Mouse (Mus musculus): Measurements from ENCODE around the gene Ndufs7.
A peak's percentile ranks its signal among the peaks of the same experiment; 100 is the strongest.
"Not testable (repeated sequence)": the region's sequence is repeated elsewhere in the genome, so short reads cannot be mapped to it uniquely, and the experiment has no call there.

The Ndufs7 gene

GRCm38 (mm10) chr10:80248971-80249640 is at the start of gene Ndufs7:
Ndufs7 (plus strand) TSS chr10:80249121.
- peak; percentile 96 for DNase-seq

- peak; percentile 91 for DNase-seq
Observed at GRCm38 (mm10) chr10:80199440-80200008, 49.4 kb upstream of the Ndufs7 start.

- DNase-seq = no peak
Observed at GRCm38 (mm10) chr10:80200485-80200884, 48.4 kb upstream of the Ndufs7 start.

DNA sequence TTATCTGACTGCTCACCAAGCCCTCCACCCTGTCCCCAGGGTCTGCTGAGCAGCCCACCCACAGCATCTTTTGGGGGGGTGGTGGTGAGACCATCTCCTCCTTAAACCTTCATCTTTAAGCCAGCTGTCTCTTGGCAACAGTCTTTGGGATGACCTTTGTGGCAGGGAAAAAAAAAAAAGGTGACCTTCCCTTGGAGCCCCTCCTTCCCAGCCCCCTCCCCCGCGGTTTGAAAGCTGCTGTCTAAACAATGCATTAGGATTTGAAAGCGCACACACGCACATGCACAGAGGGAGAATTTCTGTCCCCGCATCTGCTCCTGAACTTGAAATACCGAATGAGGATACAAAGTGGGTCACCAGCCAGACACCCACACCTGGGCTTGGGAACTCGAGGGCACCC is 44.9 kb upstream of the Ndufs7 start:
- DNase-seq = no peak

DNA sequence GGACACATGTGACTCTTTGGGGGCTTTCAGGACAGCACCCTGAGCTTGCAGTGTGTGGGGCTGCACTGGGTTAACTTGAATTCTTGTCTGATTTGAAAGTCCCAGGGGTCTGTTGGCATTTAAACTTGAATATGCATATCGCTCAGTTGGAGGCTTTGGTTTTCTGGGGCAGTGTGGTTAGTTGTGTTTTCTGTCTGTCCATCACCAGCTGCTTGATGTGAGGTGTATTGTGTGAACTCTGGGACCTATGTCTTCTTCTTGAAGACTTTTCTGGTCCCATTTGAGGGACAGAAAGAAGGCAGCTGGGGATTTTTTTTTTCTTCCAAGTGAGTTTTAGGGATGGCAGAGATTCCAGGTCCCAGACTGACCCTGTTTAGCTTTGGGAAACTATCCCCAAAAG is 41.7 kb upstream of the Ndufs7 start:
- DNase-seq = no peak

- DNase-seq = no peak
Observed at GRCm38 (mm10) chr10:80207676-80208075, 41.2 kb upstream of the Ndufs7 start.

GRCm38 (mm10) chr10:80208248-80208647 is 40.7 kb upstream of the Ndufs7 start:
- DNase-seq = no peak

GRCm38 (mm10) chr10:80208841-80209371 is 40.0 kb upstream of the Ndufs7 start:
- no peak for DNase-seq

DNA sequence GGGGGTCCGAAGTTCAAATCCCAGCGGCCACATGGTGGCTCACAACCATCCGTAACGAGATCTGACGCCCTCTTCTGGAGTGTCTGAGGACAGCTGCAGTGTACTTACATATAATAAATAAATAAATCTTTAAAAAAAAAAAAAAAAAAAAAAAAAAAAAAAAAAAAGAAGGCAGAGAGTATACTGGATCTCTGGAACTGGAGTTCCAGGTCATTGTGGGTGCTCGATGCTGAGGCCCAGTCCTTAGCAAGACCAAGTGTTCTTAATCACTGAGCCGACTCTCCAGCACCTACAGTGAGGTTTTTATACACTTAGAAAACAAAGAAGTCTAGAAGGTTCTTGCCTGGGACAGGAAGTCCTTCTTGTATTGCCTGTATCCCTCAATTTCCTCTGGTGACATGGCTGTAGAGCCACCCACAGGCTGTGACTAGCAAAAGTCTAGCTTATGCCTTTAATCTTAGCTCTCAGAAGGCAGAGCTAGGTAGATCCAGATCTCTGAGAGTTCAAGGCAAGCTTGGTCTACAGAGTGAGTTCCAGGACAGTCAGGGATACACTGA is 37.3 kb upstream of the Ndufs7 start:
- not testable (repeated sequence) for DNase-seq

DNA sequence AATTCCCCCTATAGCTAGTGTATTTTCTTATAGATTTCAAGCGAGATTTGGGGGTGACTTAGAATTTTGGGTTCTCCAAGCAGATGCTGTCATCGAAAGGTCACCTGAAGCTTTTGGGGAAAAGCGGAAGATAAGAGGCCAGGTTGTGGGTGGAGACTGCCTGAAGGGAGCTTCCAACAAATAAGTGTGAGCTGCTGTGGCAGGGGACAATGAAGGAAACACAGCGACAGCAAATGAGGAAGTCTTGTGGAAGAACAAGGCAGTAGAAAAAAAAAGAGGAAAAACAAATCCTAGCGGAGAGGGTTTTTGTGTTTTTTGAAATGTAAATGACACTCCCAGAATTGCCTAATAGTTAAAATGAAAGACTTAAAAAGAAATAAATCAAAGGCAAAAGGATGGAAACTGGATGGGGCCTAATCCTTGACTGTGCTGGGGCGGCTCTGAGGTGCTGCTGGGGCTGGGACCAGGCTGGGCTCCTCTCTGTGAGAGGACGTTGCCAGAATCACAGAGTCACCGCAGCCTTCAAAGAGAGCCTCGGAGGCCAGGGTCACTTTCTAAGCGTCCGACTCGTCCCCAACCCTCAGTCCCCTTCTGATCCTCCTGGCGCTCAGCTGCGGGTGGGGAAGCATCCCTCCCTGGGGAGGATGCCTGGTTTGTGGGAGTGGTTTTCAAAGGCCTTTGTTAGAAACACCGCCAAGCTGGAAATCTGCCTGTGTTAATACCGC is 33.7 kb upstream of the Ndufs7 start:
- no peak for DNase-seq

- no peak for DNase-seq
Observed at GRCm38 (mm10) chr10:80220676-80221075, 28.2 kb upstream of the Ndufs7 start.

DNA sequence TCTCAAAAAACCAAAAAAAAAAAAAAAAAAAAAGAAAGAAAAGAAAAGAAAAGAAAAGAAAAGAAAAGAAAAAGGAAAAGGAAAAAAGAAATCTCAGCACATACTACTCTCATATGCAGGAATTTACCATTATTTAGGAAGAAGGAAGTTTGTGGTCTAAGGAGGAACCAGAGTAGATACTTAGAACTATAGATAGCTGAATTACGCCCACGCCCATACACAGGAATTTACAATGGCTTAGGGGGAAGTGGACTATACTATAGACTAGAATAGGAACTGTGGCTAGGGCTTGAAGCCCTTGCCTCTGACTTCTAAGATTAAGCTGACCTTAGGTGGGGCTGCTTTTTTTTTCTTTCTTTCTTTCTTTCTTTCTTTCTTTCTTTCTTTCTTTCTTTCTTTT is 25.8 kb upstream of the Ndufs7 start:
- not testable (repeated sequence) for DNase-seq

- no peak for DNase-seq
Observed at GRCm38 (mm10) chr10:80226071-80226415, 22.9 kb upstream of the Ndufs7 start.

- DNase-seq = peak; percentile 99
Observed at GRCm38 (mm10) chr10:80226416-80227165, 22.3 kb upstream of the Ndufs7 start, which contains the start of gene Mum1. Mum1 (plus strand) TSS chr10:80226434.

DNA sequence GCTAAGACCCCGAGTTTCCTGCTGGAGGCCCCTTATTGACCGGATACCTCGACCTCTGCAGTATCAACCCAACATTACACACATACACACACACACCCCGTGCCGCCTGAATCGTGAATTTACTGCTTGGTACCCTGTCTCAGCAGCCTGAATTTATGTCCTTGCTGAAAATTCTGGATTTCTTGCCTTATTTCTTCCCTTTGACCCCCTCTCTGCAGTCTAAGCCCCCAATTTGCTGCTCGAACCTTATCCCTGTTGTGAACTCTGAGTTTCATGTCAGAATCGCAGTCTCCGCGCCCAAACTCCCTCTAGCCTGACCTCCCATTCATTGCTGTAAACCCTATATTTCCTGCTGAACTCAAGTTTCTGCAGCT is 21.8 kb upstream of the Ndufs7 start:
- no peak for DNase-seq

DNA sequence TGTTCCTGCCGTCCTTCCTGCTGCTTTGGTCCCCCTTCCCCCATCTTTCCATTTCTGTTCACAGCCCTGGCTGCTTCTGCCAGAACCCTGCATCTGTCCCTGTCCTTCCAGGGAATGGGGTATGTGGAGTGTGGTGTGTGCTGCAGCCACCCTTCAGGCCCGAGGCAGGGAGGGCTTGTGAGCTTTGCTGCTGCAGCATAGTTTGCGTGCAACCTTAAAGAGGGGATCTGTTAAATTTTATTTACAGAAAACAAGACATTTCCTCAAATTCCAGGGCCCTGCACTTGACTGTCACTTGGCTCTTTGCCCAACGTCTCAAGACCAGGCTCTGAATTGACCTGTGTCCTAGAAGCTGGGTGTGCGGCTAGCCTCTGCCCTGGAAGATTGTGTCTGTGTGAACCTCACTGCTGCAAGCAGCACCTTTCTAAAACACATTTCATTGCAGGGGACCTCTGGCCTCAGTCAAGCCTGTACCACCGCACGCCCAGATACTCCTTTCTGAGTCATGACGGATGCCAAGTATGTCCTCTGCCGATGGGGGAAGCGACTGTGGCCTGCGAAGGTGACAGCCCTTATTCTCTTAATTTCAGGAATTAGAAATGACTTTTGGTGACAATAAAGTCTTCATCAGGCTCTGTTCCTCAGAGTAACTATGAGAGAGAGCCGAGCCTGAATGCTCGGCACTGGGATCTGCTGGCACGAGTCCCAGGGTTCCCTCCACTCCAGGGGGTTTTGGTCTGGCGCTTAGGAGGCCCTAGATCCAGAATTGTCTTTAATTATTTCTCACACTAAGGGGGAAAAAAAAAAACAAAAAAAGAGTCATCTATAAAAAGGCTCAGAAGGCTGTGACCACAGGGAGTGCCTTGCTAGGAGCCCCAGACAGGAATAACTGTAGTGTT is 20.8 kb upstream of the Ndufs7 start:
- DNase-seq = peak; percentile 22

DNA sequence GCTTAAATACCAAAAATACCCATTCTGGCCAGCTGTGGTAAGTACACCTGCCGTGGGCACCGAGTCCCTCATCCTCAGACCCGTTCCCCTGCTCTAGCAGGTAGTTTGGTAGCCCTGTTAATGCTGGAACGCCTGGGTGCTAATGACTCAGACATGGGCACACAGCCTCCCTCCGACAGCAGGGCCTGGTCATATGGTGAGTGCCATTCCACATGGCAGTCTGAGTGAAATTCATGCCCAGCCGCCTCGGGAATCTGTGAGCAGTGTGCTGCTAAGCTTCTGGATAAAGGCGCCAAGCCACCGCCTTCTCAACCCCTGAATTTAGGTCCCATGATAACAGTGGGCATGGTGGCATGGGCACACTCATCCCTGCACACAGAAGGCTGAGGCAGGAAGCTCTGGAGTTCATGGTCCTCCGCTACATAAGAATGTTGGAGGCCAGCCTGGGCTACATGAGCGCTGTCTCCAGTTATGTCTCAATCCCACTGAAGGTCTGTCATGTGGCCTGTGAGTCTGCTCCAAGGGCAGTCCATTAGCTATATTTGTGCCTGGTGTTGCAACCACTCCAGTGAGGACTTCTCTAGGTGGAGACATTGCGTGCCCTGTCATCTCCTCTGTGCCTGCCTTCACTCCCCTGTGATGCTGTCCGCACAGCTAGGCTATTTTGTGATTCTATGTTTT is 12.6 kb upstream of the Ndufs7 start:
- no peak for DNase-seq

DNA sequence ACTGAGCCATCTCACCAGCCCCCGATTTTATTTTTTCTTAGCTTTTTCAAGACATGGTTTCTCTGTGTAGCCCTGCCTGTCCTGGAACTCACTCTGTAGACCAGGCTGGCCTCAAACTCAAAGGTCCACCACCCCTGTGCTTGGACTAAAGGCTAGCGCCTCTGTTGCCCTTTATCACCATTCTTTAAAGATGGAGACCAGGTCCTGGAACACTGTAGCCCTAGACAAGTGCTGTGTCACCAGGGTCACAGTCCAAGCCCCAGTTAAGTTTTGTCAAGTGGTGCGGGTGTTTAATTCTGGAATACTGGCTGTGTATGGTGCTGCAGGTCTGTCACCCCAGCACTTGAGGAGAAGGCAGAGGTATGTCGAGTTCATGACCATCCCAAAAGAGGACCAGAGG is 11.9 kb upstream of the Ndufs7 start:
- no peak for DNase-seq

DNA sequence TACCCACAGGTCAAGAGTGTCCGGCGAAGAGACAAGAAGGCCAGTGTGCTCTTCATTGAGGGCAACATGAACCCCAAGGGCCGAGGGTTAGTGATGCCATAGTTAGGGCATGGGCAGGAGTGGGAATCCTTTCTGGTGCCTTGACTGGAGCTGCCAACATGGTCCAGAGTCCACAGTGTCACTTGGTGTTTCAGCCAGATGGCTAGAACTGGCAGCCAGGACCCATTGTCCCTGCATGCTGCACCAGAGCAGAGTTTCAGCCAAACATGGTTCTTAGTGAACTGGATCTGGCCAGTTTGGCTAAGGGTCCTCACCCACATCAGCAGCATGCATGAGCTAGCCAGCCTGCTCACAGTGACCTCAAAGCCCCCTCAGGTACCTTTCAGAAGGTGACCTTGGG is 10.6 kb upstream of the Ndufs7 start:
- DNase-seq = no peak

DNA sequence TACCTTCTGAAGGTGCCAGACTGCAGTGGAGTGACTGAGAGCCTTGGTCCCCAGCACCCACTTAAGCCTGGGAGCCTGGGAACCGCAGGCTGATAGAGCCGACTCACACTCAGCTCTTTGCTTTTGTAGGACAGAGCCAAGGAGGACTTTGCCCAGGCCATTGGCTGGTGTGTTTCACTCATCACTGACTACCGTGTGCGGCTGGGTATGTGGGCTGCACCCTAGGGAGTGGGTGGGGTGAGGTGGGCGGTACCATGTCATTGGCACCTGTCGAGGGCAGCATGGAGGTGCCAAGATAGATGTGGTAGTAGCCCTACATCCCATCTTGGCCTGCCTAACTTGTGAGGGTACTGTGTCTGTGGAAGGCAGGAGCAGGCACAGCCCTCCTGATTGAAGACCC is 9.1 kb upstream of the Ndufs7 start:
- no peak for DNase-seq

DNA sequence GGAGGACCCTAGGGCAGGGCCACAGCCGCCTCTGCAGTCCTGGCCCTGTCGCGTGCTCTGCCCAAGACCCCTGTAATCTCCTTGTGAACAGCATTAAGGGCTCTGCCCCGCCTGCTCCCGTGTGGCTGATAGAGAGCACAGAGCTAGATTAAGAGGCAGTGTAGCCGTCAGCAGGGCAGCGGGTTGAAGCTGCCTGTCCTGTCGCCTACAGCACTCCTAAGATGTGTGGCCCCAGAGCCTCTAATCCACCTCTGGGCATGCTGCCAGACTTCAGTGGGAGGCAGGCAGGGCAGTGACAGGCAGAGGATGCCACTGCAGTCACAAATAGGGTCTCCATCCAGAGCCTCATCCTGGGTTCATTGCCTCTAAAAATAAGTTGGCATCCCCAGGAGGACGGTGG is 6.8 kb upstream of the Ndufs7 start:
- DNase-seq = no peak
